Mouse (Mus musculus) lung, postnatal 0 days (tissue): ENCODE measurements around the gene Ubxn11.

Experiments
- CTCF ChIP-seq: IDR thresholded peaks from 2 replicates; pipeline ENCODE4 v1.5.1; 2016; ENCODE audit warnings: antibody characterized with exemption, mild to moderate bottlenecking
- EP300 ChIP-seq: IDR thresholded peaks from 2 replicates; pipeline ENCODE4 v1.6.1; 2016; ENCODE audit warnings: antibody characterized with exemption, mild to moderate bottlenecking, control low read depth

DNA sequence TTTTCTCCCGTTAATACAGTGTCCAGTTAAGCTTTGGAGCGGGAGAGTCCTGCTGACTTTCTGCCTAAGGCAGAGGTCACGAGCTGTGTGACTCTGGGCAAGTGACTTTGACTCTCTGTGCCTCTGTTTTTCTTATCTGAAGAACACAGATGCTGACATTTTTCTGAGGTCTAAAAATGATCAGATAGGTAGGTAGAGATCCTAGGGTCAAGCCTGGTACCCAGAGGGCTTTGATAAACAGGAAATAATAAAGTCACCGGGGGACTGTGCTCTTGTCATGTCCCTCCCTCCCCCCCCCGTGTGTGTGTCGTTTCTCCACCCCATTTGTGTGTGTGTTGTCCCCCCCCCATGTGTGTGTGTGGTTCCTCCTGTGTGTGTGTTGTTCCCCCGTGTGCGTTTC lies 39.8 kb upstream of the Ubxn11 start:
- TF ChIP-seq CTCF (no peak), EP300 (no peak)
